Mouse (Mus musculus): ENCODE results near the gene Plekha8.

The Plekha8 gene

GRCm38 (mm10) chr6:54586175-54586574 is 8.7 kb upstream of the Plekha8 start:
- DNase-seq (ENCODE audit: low read depth, low spot score) = no peak

GRCm38 (mm10) chr6:54586911-54587310 is 8.0 kb upstream of the Plekha8 start:
- DNase-seq (ENCODE audit: low read depth, low spot score) = no peak

DNA sequence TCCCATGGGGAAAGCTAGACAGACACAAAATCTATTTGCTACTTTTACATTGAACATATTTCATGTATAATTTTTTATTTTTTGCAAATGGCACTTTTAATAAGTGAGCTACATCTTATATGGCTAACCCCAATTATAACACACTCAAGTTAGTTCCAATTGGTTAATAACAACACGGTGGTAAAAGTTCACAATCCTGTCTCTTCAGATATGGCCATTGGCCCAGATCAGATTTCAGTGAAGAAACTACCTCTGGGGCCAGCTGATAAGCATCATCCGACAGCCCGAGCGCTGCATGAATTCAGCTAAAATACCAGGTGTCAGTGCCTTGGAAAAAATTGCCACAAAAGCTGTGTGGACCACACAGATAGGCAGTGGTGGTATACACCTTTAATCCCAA is 7.2 kb upstream of the Plekha8 start:
- no peak for DNase-seq (ENCODE audit: low read depth, low spot score)

DNA sequence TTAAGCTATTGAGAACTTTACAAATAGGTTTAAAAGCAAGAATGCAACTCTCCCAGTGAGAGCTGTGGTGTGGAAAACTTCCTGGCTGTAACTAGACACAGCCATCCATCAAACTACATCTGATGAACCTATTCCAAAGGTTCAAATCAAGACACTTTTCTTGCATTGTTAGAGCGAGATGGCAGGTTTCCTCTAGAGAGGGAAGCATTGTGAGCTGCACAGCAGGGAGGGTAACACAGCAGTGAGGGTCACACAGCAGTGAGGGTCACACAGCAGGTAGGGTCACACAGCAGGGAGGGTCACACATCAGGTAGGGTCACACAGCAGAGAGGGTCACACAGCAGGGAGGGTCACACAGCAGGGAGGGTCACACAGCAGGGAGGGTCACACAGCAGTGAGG is 6.7 kb upstream of the Plekha8 start:
- no peak for DNase-seq (ENCODE audit: low read depth, low spot score)

- no peak for DNase-seq (ENCODE audit: low read depth, low spot score)
Observed at GRCm38 (mm10) chr6:54590691-54591090, 4.2 kb upstream of the Plekha8 start.

GRCm38 (mm10) chr6:54591778-54592177 is 3.1 kb upstream of the Plekha8 start:
- no peak for DNase-seq (ENCODE audit: low read depth, low spot score)

- DNase-seq (ENCODE audit: low read depth, low spot score) = peak; percentile 85
Observed at GRCm38 (mm10) chr6:54592938-54593535, 1.9 kb upstream of the Plekha8 start.

DNA sequence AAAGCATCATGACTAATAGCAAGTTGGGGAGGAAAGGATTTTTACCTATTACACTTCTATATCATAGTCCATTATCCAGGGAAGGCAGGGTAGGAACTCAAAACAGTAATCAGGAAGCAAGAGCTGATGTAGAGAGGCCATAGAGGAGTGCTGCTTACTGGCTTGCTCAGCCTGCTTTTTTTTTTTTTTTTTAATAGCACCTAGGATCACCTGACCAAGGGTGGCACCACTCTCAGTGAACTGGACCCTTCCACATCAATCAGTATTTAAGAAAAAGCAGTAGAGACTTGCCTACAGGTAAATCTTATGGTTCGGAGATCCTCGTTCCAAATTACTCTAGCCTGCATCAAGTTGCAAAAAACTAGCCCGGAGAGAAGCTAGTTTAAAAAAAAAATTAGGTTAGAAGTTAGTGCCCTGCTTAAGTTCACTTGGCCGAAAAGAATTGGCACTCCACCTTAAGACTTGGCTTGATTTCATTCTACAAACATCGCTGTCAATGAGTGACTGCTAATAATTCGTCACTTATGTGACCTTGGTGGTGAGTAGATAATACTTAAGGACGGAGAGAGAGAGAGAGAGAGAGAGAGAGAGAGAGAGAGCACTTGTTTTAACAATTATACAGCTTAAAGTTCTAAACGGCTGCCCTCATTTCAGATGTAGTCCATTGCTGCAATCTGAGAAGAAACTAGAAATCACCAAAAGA is 994 bp upstream of the Plekha8 start:
- DNase-seq (ENCODE audit: low read depth, low spot score) = no peak

- no peak for DNase-seq (ENCODE audit: low read depth, low spot score)
Observed at GRCm38 (mm10) chr6:54595330-54595878, 493 bp downstream of the Plekha8 start.

- DNase-seq (ENCODE audit: low read depth, low spot score) = no peak
Observed at GRCm38 (mm10) chr6:54597208-54597607, 2.3 kb downstream of the Plekha8 start, which contains the start of gene Fkbp14. Fkbp14 (minus strand) TSS chr6:54597308.

DNA sequence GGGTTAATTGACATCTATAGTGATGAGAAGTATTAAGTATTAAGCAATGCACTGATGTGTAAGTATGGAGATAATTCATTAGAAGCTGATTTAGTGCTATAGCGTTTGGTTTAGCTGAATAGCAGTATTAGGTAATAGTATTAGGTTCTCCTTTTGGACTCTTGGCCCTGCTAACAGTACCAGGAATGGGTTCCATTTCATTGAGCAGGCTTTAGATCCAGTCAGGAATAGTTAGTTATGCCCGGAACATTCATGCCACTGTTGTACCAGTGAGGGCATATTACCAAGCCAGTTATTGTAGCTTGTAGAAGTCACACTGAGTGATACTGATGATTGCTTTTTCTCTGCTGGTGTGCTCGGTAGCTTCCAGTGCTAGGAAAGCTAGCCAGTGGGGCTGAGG is 2.8 kb downstream of the Plekha8 start:
- DNase-seq (ENCODE audit: low read depth, low spot score) = no peak

DNA sequence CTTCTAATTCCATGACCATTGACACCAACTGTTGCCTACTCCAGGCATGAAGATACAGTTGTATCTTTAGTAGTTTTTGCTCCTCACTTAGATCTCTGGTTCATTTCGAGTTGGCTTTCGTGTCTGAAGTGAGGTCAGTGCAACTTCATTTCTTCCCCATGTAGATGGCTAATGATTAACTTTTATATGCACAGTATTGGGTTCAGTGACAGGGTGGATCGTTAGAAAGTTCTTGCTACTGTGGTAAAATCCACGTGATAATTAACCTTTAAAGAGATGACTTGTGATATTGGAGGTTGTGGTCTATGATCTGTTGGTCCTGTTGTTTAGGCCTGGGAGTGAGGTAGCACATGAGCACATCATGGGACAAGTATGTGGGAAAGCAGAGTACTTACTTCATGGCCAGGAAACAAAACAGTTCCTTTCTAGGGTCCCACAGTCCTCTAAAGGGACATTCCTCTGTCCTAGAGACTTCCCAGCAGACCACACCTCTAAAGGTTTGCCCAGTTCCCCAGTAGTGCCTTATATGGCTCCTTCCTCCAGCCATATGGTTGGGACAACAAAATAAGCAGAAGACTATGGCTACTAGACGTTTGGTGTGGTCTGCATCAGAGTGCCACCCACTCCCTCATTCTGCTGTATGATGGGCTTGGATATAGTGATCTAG is 5.9 kb downstream of the Plekha8 start:
- no peak for DNase-seq (ENCODE audit: low read depth, low spot score)

- no peak for DNase-seq (ENCODE audit: low read depth, low spot score)
Observed at GRCm38 (mm10) chr6:54602891-54603290, 8.0 kb downstream of the Plekha8 start.

DNA sequence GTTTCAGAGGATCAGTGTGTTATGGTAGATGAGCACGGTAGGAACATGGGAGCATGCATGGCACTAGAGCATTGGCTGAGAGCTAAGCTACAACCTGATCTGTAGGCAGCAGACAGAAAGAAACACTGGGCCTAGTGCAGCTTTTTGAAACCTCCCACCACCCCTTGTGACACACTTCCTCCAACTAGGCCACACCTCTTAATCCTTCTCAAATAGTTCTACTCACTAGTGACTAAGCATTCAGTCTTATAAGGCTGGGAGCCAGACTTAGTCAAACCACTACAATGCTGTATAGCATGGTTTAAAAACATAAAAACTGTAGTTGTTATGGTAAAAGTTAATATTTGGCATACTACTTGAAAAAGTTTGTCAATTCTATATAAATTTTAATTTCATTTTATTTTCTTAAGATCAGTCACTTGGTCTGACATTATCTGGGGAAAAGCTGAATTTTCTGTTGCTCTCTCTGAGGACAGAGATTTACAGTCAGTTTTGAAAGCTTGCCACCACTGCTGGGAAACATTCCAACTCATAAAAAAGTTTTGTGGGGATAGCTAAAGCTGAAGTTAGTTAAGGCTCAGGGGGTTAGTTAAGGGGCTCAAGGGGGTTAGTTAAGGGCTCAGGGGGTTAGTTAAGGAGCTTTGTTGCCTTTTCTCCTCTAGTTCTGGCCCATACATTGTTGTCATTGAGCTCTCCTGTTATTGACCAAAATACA is 9.2 kb downstream of the Plekha8 start:
- DNase-seq (ENCODE audit: low read depth, low spot score) = no peak

DNA sequence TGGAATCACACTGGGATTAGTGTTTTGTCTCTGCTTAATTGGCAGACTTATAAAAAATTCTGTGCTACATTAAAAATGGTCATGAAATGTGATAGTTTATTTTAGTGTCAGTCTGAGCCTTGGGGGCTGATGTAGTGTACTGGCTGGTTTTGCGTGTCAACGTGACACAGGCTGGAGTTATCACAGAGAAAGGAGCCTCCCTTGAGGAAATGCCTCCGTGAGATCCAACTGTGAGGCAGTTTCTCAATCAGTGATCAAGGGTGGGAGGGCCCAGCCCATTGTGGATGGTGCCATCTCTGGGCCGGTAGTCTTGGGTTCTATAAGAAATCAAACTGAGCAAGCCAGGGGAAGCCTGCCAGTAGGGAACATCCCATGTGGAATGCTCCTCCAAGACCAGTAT is 11.3 kb downstream of the Plekha8 start:
- no peak for DNase-seq (ENCODE audit: low read depth, low spot score)

DNA sequence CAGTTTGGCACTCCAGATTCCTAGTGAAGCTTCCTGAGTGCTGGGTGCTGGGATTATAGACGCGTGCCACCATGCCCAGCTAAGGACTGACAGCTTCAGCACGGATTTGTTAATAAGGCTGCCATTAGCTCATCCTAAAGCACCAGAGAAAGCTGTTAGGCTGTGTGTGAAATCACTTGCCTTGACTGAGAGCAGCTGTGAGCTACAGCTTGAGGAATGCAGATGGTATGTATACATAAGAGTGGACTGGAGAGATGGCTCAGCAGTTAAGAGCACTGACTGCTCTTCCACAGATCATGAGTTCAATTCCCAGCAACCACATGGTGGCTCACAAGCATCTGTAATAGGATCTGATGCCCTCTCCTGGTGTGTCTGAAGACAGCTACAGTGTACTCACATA is 22.5 kb downstream of the Plekha8 start:
- no peak for DNase-seq (ENCODE audit: low read depth, low spot score)

- no peak for DNase-seq (ENCODE audit: low read depth, low spot score)
Observed at GRCm38 (mm10) chr6:54619530-54619929, 24.6 kb downstream of the Plekha8 start.

DNA sequence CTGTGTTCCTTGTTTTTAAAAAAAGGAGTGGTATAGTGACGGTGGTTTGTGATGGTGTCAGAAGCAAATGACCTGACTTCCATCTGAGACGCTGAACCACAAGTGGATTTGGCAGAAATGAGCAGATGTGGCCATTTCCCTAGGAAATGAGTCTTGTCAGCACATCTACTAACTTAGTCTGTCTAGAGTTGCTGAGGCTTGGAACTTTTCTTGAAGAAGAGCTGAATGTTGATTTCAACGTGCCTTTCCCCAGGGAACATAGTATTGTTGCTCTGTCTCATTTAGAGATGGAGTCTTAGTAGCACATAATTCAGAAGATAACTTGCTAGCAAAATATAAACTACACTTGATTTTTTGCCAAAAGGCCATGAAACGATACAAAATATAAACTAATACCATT is 25.4 kb downstream of the Plekha8 start:
- DNase-seq (ENCODE audit: low read depth, low spot score) = no peak

GRCm38 (mm10) chr6:54628381-54628780 is 33.5 kb downstream of the Plekha8 start:
- DNase-seq (ENCODE audit: low read depth, low spot score) = no peak

DNA sequence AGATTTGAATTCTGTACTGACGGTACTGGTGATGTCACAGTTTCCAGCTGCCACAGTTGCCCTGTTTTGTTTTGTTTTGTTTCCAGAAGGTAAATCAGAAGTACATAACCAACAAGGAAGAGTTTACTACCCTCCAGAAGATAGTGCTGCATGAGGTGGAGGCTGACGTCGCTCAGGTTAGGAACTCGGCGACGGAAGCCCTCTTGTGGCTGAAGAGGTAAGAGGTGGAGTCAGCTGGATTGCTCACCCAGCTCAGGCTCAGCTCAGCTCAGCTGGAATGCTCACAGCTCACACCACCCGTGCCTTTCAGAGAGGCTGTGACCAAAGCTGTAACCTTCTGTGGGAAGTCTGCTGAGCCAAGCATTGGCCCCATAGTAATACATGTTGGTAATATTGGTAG is 34.8 kb downstream of the Plekha8 start:
- DNase-seq (ENCODE audit: low read depth, low spot score) = no peak

DNA sequence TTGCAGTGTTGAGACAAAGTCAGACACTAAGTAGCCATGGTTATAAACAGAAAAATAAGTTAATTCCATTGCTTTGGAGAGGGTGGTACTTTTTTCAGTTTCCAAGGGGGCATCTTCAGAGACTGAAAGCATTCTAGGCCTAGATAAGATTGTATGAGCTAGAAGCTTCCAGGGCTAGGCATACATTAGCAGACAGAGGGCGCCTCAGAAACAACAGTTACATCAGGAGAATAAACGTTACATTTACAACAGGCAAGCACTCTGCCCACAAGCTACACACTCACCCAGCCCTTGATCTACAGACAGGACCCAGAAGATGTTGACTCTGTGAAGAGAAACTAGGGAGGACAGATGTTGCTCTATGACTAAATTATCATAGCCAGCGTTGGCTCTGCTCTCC is 36.6 kb downstream of the Plekha8 start:
- peak; percentile 14 for DNase-seq (ENCODE audit: low read depth, low spot score)

- DNase-seq (ENCODE audit: low read depth, low spot score) = no peak
Observed at GRCm38 (mm10) chr6:54639877-54640276, 45.0 kb downstream of the Plekha8 start.

All from brain, embryonic 18.5 days (tissue).